Mouse (Mus musculus) ovary, postnatal 10 days (tissue): ENCODE measurements around the gene Kctd11.

Source experiments
- DNase-seq: peaks from one replicate; pipeline ENCODE4 v3.0.0; 2022; ENCODE audit warnings: low spot score

Kctd11 gene

DNA sequence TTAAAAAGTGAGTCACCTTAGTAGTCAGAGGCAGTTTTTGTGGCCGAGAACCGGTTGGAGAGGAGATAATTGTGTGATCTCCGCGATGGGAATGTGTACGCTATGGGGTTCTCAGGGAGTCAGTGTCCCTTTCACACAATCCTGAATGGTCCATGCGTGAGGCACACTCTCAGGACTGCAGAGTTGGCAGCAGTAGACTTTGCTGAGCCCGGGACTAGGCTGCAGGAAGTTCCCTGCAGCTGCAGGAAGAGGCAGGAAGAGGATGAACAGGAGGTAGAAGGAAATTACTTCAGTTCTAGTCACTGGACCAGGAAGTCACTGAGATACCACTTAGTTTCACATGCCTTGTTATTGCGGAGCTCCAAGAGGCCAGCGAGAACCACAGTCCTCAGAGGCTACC, 32.1 kb downstream of the Kctd11 start:
- DNase-seq, result no peak

DNA sequence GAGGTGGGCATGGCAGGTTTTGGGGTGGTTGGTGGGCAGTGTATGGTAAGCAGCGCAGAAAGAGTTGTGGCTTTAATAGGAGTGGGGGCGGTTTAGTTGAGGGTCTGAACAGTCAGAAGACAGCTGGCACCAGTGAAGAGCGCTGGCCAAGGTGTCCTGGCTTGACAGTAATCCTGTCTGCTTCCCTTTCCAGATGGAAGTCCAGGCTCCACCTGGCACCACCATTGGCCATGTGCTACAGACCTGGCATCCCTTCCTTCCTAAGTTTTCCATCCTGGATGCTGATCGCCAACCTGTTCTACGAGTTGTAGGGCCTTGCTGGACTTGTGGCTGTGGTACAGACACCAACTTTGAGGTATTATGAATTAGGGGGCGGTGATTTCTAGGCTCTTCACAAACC, 33.2 kb downstream of the Kctd11 start:
- DNase-seq, result no peak

DNA sequence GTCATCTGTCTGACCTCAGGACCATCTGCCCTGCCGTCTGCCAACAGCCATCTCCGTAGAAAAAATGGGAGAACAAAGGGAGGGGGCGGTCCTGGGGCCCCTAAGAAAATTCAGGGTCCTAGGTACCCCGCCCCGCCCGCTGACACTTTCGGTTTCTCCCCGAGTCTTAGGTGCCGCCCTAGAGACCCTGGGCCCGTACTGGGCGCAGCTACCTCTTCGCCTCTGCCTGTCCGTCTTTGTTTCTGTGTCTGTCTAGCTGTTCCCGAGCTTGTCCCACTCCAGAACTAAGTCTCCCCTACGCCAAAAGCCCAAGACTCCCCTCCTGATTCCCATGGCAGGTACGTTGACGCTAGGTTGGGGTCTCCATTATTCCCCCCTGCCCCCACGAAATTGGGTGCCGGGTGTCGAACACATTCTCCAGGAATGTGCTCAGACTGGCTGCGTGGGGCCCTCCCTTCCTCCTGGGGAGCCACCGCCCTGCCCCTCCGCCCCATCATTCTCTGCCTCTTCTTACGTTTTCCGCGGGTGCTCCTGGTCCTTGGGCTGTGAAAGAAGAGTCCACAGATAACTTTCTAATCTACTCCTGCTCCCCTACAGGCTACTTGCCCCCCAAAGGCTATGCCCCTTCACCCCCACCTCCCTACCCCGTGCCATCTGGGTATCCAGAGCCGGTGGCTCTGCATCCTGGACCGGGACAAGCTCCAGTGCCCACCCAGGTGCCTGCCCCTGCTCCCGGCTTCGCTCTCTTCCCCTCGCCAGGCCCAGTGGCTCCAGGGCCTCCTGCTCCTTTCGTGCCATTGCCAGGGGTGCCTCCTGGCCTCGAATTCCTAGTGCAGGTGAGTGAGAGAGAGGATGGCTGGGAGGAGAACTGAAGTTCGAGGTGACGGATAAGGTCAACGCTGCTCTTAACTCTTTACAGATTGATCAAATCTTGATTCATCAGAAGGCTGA, 34.2 kb downstream of the Kctd11 start:
- peak; percentile 18 for DNase-seq

DNA sequence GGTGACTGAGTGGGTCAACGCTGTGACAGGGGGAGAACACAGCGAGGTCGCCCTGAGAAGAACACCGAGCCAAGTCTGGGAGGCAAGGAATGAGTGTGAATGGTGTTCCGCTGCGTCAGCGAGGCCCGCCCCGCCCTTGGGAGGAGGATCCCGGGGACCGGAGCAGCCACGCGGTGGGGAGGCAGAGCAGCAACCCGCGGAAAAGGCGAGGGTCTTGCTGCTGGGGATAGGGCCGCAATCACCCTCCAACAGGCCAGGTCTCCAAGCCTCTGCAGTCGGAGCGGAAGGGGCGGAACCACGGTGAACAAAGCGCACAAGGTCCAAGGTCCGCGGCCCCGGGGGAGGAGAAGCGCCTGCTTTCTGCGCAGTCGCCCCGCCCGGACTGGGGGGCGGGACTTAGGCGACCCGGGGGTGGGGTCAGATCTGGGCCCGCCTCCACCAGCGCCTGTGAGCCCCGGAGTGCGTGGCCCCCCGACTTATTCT, 35.0 kb downstream of the Kctd11 start, which contains the start of gene Plscr3:
Gene Plscr3, plus strand, starts transcription at position 179 of the 483 bp plus-strand sequence.
- DNase-seq, result peak; percentile 90

DNA sequence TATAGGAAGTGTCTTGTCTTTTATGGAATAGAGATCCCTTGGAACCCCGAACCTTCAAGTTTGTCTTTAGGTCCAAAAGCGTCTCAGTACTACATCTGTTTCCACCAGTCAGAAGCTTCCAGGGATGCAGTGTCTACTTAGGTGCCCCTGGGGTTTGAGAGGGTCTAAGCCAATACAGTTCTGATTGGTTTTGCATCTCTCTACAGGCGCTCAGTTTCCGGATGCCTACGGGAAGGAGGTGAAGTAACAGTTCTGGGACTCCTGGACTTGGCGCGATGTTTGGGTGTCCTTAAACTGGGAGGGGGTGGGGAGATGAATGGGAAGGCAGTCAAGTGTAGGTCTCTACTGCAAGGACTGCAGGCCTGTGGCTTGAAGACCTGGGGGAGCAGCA, 42.5 kb downstream of the Kctd11 start:
- DNase-seq, result no peak

DNA sequence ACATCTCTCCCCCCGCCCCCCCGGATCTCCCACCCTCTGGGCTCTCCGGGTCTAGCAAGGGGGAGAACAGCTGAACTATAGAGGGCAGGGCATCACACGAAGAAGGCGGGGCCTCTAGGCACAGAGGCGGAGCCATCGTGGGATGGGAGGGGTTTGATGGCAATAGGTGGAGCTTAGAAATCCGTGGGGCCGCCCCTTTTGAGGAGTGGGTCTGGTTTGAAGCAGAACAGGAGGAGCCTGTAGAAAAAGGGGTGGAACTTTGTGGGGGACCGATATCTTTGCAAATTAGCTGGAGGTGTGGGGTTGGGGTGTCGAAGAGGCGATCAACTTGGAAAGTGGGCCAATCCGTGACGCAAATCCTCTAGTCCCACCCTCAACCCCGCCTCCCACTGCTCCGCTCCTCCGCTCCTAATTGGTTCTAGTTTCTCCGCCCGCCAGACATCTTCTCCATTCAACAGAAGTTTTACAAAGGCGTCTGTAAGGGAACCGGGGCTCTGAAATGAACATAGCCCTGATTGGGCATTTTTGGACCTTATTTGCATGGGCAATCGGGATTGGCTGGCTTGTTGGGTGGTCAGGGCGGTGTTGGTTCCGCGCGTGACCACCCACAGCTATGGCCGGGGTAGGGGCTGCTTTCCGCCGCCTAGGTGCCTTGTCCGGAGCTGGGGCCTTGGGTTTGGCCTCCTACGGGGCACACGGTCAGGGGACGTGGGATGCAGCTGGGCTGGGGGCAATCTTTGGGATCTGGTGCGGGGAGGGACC, 43.1 kb downstream of the Kctd11 start, which contains the start of gene Tmem256:
Gene Tmem256, plus strand, starts transcription at position 563 of the 762 bp plus-strand sequence.
- peak; percentile 86 for DNase-seq

DNA sequence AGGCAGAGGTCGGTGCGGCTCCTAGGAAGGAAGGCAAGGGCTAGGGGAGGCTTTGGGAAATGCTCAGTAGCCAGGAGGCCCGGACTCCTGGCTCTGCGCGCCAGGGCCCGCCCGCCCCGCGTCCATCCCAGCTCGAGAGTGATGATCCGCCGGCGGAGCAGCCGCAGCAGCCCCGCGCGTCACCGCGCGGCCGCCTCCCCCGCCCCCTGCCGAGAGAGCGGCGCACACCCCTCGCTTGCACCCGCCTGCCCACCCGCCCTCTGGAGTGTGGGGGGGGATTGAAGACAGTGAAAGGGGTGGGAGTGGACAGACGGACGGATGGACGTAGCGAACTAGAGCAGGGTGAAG, 43.6 kb downstream of the Kctd11 start, which contains the start of gene Nlgn2:
Gene Nlgn2, minus strand, starts transcription at position 181 of the 348 bp plus-strand sequence.
- no peak for DNase-seq

DNA sequence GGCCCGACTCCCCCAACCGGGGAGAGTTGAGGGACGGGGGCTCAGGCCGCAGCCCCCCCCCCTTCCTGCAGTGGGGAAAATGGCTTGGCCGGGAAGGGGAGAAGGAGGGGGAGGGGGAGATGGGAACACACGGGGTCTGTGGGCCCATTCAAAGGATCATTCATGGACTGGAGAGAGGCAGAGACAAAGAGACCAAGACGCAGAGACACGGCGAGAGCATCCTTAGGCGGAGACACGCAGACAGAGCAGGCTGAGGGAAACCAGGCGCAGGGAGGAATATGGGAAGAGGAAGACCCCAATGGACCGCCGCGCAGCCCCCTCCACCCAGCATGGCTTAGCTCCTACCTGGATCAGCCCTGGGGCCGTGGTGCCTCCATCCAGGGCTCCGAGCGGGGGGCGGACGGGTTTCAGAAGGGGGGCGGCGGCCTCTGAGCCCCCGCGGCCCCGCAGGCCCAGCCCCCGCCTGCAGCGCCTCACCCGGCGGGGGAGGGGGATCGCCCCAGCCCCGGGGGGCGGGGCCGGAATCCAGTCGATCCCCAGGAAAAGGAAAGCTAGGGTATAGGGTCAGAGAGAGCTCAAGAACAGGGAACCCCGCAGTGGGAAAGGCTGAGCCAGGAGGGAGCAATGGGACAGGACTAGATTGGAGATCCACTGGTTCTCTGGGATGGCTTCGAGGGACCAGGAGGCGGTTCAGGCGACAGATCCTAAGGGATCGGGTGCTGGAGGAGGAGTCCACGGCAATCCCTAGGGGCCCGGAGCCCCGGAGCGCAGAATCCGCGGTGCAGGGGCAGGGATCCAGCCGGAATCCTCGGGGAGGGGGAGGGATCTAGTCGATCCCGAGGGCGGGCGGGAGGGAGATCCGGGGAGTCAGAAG, 44.3 kb downstream of the Kctd11 start:
- peak; percentile 26 for DNase-seq

DNA sequence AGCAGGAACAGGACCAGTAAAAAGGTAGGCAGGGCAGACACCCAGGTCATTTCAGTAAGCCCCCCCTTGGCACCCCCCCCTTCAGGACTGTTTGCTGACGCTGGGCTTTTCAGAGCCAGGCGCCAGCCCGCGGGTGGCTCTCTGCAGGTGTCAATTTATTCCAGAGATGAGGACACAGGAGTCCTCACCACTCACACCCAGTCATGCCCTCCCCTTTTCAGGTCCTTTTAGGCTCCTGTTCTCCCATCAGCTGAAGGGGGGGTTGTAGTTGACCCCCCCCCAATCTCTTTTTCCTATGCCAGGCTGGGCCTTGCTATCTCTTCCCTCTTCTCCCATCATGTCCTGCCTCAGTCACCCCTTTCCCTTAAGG, 45.3 kb downstream of the Kctd11 start:
- DNase-seq, result no peak

DNA sequence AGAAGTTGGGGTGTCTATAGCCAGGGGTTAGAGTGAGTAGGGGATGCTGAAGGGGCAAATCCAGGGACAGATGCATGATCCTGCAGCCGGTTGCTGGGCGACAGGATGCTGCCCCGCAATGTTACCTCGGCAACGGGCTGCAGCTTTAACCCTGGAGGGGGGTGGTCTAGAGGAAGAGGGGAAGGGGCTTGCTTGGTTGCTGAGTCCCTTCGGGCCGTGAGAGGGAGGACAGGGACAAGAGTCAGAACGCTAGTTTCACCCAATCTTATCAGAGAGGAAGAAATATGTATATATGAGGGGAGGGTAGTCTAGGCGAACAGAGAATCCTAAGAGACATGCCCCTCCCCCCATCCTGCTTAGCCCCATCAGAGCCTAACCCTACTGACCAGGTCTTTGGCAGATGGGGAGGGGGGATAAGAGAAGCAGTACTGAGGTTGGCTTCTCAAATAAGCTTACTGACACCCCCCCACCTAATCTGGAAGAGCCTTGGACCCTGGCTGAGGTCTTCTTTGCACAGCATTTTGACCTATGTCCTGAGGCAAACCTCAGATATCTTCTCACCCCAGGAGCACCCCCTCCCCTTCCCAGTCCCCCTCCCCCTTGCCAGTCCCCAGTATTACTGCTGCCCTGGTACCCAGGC, 45.8 kb downstream of the Kctd11 start:
- DNase-seq, result no peak

DNA sequence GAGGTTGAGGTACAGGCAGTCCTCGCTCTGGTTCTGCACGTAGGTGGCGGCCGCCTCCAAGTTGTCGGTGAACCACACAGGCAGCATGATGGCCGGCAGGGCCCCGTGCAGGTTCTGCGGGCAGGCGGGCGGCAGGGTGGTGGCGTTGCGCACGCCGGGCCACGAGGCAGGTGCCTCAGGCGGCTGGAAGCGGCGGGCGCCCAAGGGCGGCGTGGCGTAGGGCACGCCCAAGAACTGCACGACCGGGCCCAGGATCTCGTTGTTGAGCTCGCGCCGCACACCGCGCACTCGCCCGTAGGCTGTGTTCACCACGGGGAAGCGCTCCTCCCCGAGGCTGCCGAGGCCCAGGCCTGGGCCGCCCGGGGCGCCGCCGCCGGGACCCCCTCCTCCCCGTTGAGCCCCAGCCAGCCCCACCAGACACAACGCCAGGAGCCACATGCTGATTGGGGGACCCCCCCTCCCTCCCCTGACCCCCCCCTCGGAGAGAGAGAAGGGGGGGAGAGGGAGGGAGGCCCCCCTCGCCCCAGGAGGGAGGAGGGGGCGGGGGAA, 47.1 kb downstream of the Kctd11 start:
- no peak for DNase-seq

DNA sequence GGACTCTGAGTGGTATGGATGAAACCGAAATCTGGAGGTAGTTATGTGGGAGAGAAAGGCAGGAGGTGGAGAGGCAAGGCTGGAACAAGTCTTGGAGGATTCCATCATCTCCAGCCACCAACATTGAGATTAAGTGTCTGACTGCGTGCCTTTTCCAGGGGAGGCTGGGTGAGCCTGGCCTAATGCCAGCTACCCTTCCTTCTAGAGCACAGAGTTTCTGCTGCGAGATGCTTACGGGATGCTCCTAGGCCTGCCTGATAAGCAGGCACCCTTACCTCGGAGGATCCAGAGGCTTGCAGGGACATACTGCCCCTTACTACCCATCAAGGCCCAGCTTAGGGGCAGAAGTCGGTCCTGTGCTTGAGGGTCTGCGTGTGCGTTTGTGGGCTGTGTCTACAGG, 47.7 kb downstream of the Kctd11 start:
- DNase-seq, result no peak

DNA sequence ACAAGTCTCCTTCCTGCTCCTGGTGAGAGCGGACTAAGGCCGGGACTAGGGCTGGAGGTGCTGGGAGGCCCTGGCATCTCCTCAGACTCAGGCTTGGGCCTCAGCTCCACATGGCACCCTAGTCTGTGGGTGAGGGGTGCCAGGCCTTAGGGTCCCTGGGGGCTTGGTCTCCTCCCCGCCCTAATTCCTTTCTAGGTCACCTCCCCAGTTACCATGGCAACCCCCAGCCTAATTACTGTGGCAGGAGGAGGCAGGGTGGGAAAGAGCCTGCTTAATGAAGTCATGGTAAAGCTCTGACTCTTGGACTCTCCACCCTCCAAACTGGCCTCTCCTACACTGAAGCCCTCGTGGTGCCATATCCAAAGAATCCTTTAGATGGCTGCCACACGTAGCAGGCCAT, 52.4 kb downstream of the Kctd11 start:
- no peak for DNase-seq
